Mouse (Mus musculus) forebrain, postnatal 0 days (tissue): ENCODE measurements around the gene Tdrd3. TPM values are rescaled to one million over a fixed set of nuclear protein-coding genes. Genes with fewer than 3 reads are reported as not detected.

ENCODE experiments used
- ATAC-seq: fragments of 200-750 bp; cut with Nextera tagmentation; 2 replicates; pipeline ENCODE4 v1.8.0; 2017; ENCODE audit warnings: mild to moderate bottlenecking, moderate library complexity
- DNase-seq: peaks from one replicate; pipeline ENCODE4 v3.0.0-alpha.2; 2015
- H3K27ac ChIP-seq: fragments of 300-500 bp; sonication (generic); 2 replicates; pipeline ENCODE4 v1.5.1; 2014; ENCODE audit warnings: low read depth, mild to moderate bottlenecking, antibody characterized with exemption, low read length, moderate library complexity, mixed read lengths
- H3K27me3 ChIP-seq: fragments of 300-500 bp; sonication (generic); 2 replicates; pipeline ENCODE4 v1.6.1; 2014; ENCODE audit warnings: mild to moderate bottlenecking, low read length, mixed read lengths; ENCODE audit not compliant: insufficient read depth
- H3K36me3 ChIP-seq: fragments of 300-500 bp; sonication (generic); 2 replicates; pipeline ENCODE4 v1.6.1; 2014; ENCODE audit warnings: mild to moderate bottlenecking, moderate library complexity; ENCODE audit not compliant: insufficient read depth
- H3K4me1 ChIP-seq: fragments of 300-500 bp; sonication (generic); 2 replicates; pipeline ENCODE4 v1.6.1; 2014; ENCODE audit warnings: antibody characterized with exemption; ENCODE audit not compliant: insufficient read depth
- H3K4me2 ChIP-seq: fragments of 300-500 bp; sonication (generic); 2 replicates; pipeline ENCODE4 v1.6.1; 2014; ENCODE audit warnings: low read depth, mild to moderate bottlenecking, moderate library complexity
- H3K4me3 ChIP-seq: fragments of 300-500 bp; sonication (generic); 2 replicates; pipeline ENCODE4 v1.5.1; 2014; ENCODE audit warnings: low read depth, low read length, mixed read lengths
- H3K9ac ChIP-seq: fragments of 300-500 bp; sonication (generic); 2 replicates; pipeline ENCODE4 v1.6.1; 2014; ENCODE audit warnings: mild to moderate bottlenecking
- H3K9me3 ChIP-seq: fragments of 300-500 bp; sonication (generic); 2 replicates; pipeline ENCODE4 v1.6.1; 2016; ENCODE audit warnings: low read length
- CTCF ChIP-seq: sonication (generic); IDR thresholded peaks from 2 replicates; pipeline ENCODE4 v1.5.1; 2016; ENCODE audit warnings: antibody characterized with exemption, control low read depth, low read depth
- WGBS: fragments of 180-500 bp; shearing (Covaris S2); extraction: QIAGEN DNeasy Blood & Tissue Kit; methylation state at CpG from one replicate; pipeline ENCODE4 v1.1.7; 2014; 5-methylcytosine and 5-hydroxymethylcytosine counted together
- polyA plus RNA-seq: library from polyadenylated mRNA; unstranded; fragments of >200 nt; fragmentation: Nextera tagmentation; extraction: Ambion mirVana; gene quantifications from 2 replicates; pipeline ENCODE4 v1.2.1, GENCODE M21; 2015
- total RNA-seq: library from RNA; depleted of rRNA; stranded (reverse); fragments of >200 nt; gene quantifications from 2 replicates; pipeline ENCODE4 v1.2.3, GENCODE M21; 2014

Gene Tdrd3
- total and polyA plus RNA-seq, 2 experiments from 2014 or later: 40.8 to 45.4 TPM

- no peak for TF ChIP-seq CTCF
- Histone ChIP-seq H3K4me3 (no peak overlapping the region), H3K36me3 (peaks cover 10% of the 10 kb centered on the region), H3K27ac (no peak overlapping the region), H3K4me1 (no peaks in the 10 kb centered on the region), H3K9me3 (no peaks in the 10 kb centered on the region), H3K27me3 (no peaks in the 10 kb centered on the region; the same call in 1 of the 2 replicates), H3K9ac (no peak overlapping the region), H3K4me2 (no peak overlapping the region)
- 89% methylated on average over 8 of the region's 8 CpGs for WGBS
- no peak for ATAC-seq
- no peak for DNase-seq
Observed at GRCm38 (mm10) chr14:87505924-87506323, 89.5 kb downstream of the Tdrd3 start.

- Histone ChIP-seq H3K36me3 (peaks cover 3% of the 10 kb centered on the region; the same call in 1 of the 2 replicates), H3K4me1 (no peaks in the 10 kb centered on the region), H3K9me3 (no peaks in the 10 kb centered on the region), H3K9ac (no peak overlapping the region), H3K4me2 (no peak overlapping the region), H3K27ac (no peak overlapping the region), H3K27me3 (no peaks in the 10 kb centered on the region), H3K4me3 (no peak overlapping the region)
- no peak for TF ChIP-seq CTCF
- DNase-seq (no peak), ATAC-seq (no peak)
- WGBS: 24% methylated on average over 3 of the region's 3 CpGs
Observed at GRCm38 (mm10) chr14:87515281-87515680, 98.8 kb downstream of the Tdrd3 start.

- H3K36me3 ChIP-seq: peaks cover 3% of the 10 kb centered on the region; the same call in 1 of the 2 replicates
- H3K9ac ChIP-seq: no peak overlapping the region
- no peak for TF ChIP-seq CTCF
- DNase-seq: no peak
- no peak for ATAC-seq
- H3K9me3 ChIP-seq: no peaks in the 10 kb centered on the region
- no peaks in the 10 kb centered on the region for H3K27me3 ChIP-seq
- H3K4me2 ChIP-seq: no peak overlapping the region
- H3K4me1 ChIP-seq: no peaks in the 10 kb centered on the region
- no peak overlapping the region for H3K4me3 ChIP-seq
- WGBS: 48% methylated on average over 4 of the region's 4 CpGs
- no peak overlapping the region for H3K27ac ChIP-seq
Observed at GRCm38 (mm10) chr14:87517381-87517780, 100.9 kb downstream of the Tdrd3 start.

GRCm38 (mm10) chr14:87531847-87532246 is 115.4 kb downstream of the Tdrd3 start:
- Histone ChIP-seq H3K27ac (no peak overlapping the region), H3K4me2 (no peak overlapping the region), H3K9me3 (no peaks in the 10 kb centered on the region), H3K36me3 (no peaks in the 10 kb centered on the region), H3K27me3 (no peaks in the 10 kb centered on the region), H3K4me1 (no peaks in the 10 kb centered on the region), H3K4me3 (no peak overlapping the region), H3K9ac (no peak overlapping the region)
- no peak for TF ChIP-seq CTCF
- ATAC-seq (no peak), DNase-seq (no peak)
- 77% methylated on average over 8 of the region's 8 CpGs for WGBS

- H3K9me3 ChIP-seq: no peaks in the 10 kb centered on the region
Observed at GRCm38 (mm10) chr14:87537127-87537819, 120.8 kb downstream of the Tdrd3 start.

GRCm38 (mm10) chr14:87549986-87550385 is 133.5 kb downstream of the Tdrd3 start:
- no peak for ATAC-seq
- WGBS: 94% methylated on average over 6 of the region's 6 CpGs
- DNase-seq: no peak
- Histone ChIP-seq H3K27ac (no peak overlapping the region), H3K4me3 (no peak overlapping the region), H3K9me3 (no peaks in the 10 kb centered on the region), H3K9ac (no peak overlapping the region), H3K36me3 (peaks cover 7% of the 10 kb centered on the region), H3K4me1 (no peaks in the 10 kb centered on the region), H3K4me2 (no peak overlapping the region), H3K27me3 (no peaks in the 10 kb centered on the region)
- TF ChIP-seq CTCF: no peak

More at GRCm38 (mm10) chr14:87537127-87537819, 120.8 kb downstream of the Tdrd3 start:
- ATAC-seq (no peak; the same call in 1 of the 2 replicates), DNase-seq (no peak)
- Histone ChIP-seq H3K4me2 (no peak overlapping the region), H3K4me1 (no peaks in the 10 kb centered on the region), H3K4me3 (no peak overlapping the region), H3K9ac (no peak overlapping the region), H3K27ac (no peak overlapping the region), H3K36me3 (no peaks in the 10 kb centered on the region), H3K27me3 (no peaks in the 10 kb centered on the region)
- TF ChIP-seq CTCF: no peak
- 47% methylated on average over 4 of the region's 4 CpGs for WGBS

GRCm38 (mm10) chr14:87552211-87552610 is 135.8 kb downstream of the Tdrd3 start:
- H3K9me3 ChIP-seq: no peaks in the 10 kb centered on the region
- H3K27ac ChIP-seq: no peak overlapping the region
- H3K27me3 ChIP-seq: no peaks in the 10 kb centered on the region
- no peak for TF ChIP-seq CTCF
- no peaks in the 10 kb centered on the region for H3K4me1 ChIP-seq
- no peak for ATAC-seq
- H3K36me3 ChIP-seq: no peaks in the 10 kb centered on the region
- H3K4me3 ChIP-seq: no peak overlapping the region
- no peak overlapping the region for H3K9ac ChIP-seq
- no peak for DNase-seq
- 70% methylated on average over 3 of the region's 3 CpGs for WGBS
- no peak overlapping the region for H3K4me2 ChIP-seq
